Mouse (Mus musculus): ENCODE data around the gene Ern2.

GRCm38 (mm10) chr7:122123518-122123917, 62.5 kb downstream of the Ern2 start:
- TF ChIP-seq POLR2A (IDR thresholded peaks at IDR 0.05; ENCODE audit: borderline replicate concordance, extremely low read depth, low read depth, low read length) = no peak
- no peak for TF ChIP-seq CTCF (IDR thresholded peaks at IDR 0.05; ENCODE audit: insufficient read depth, low read length)

All from lung, adult 2 months (tissue).